Mouse (Mus musculus): ENCODE measurements around the gene Sowaha. TPM values are rescaled to one million over a fixed set of nuclear protein-coding genes. Genes with fewer than 3 reads are reported as not detected.
A peak's percentile ranks its signal among the peaks of the same experiment; 100 is the strongest.
"Not testable (repeated sequence)": the region's sequence is repeated elsewhere in the genome, so short reads cannot be mapped to it uniquely, and the experiment has no call there.

The Sowaha gene
- polyA plus RNA-seq, 1 experiment: 1.1 TPM

DNA sequence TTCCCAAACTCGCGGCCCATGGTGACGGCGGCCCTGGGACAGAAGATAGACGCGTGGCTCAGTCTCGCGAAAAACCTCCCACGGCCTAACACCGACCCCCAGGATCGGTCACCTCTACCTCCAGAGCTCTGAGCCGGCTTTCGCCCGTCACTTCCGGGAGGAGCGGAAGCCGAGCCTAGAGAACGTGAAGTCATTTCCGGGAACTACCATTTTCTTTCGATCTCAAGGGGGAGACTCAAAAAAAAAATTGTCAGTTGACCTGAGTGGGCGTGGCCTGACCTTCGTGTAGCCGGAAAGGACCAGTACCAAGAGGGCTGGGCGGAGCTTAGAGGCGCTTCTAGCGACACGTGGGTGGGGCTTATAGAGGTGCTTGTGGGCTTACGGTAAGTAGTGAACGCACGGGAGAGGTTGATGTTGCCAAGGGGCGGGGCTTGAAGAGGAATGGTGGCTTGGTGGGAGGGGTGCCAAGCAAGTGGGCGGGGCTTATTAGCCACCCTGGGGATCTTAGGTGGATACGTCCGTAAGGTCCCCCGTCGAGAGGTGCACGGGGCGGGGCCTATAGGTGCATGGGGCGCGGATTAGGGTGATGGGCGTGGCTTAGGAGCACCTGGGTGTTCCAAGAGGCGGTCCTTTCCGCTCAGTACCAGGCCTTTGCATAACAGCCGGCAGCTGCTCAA lies 49.3 kb downstream of the Sowaha start, which contains the start of the genes Uqcrq and Gdf9:
Gene Uqcrq (minus strand): TSS at position 162 of the 677 bp plus-strand sequence.
Gene Gdf9 (plus strand): TSS at position 354 of the 677 bp plus-strand sequence.
- peak; percentile 100 for DNase-seq (ENCODE audit: low read depth)
- peak; percentile 74; the same call in 1 of the 2 replicates for TF ChIP-seq POLR2A (IDR thresholded peaks at IDR 0.05; ENCODE audit: borderline replicate concordance, extremely low read depth, insufficient read depth, insufficient read length, poor library complexity, severe bottlenecking)
- no peak for TF ChIP-seq CTCF (IDR thresholded peaks at IDR 0.05; ENCODE audit: borderline replicate concordance, extremely low read depth, insufficient read depth, insufficient read length)

DNA sequence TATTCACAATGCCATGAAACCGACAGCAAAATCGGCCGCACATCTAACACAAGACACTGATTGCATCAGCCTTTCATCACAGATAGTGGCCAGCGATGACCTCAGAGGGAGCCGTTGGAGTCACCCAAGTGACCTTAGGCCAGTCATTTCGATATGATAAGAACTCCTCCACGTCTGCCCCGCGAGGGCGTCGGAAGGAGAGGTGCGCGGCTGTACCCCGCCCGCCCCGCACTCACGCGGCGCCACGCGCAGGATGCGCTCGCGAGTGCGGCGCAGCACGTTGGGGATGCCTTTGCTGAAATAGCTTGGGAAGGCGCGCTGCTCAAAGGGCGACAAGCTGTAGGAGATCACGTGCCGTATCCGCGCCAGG lies 49.8 kb downstream of the Sowaha start:
- DNase-seq (ENCODE audit: low read depth): no peak
- TF ChIP-seq CTCF (IDR thresholded peaks at IDR 0.05; ENCODE audit: borderline replicate concordance, extremely low read depth, insufficient read depth, insufficient read length): no peak

DNA sequence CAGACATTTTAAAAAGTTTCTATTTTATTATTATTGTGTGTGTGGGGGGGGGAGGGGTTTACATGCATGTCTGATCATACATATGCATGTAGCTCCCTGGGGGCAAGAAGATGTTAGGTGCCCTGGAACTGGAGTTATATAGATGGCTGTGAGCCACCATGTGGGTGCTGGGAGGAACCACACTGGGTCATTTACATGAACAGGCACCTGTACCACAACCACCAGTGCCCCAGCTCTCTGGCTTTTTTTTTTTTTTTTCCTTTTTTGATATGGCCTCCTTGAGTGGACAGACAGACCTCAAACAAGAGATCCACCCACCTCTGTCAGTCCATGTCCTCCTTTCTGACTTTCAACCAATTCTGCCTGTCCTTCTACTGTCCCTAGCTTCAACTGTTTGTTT lies 50.9 kb downstream of the Sowaha start:
- no peak for DNase-seq (ENCODE audit: low read depth)
- TF ChIP-seq CTCF (IDR thresholded peaks at IDR 0.05; ENCODE audit: borderline replicate concordance, extremely low read depth, insufficient read depth, insufficient read length) (no peak), POLR2A (IDR thresholded peaks at IDR 0.05; ENCODE audit: borderline replicate concordance, extremely low read depth, insufficient read depth, insufficient read length, poor library complexity, severe bottlenecking) (no peak)

DNA sequence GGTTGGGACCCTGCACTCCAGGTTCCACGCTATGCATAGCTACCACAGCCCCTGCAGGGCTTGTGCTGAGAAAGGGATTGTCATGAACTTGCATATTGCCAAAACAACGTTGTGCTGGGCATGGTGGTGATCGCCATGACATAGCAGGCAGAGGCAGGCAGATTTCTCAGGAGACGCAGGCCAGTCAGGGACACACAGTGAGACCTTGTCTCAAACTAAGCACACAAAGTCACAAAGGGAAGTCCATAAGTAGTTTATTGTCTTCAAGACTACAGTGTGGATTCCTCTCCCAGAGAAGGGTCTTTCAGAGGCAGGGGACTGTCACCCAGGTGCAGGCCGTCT lies 51.4 kb downstream of the Sowaha start:
- no peak for TF ChIP-seq POLR2A (IDR thresholded peaks at IDR 0.05; ENCODE audit: borderline replicate concordance, extremely low read depth, insufficient read depth, insufficient read length, poor library complexity, severe bottlenecking)
- TF ChIP-seq CTCF (IDR thresholded peaks at IDR 0.05; ENCODE audit: borderline replicate concordance, extremely low read depth, insufficient read depth, insufficient read length): no peak
- DNase-seq (ENCODE audit: low read depth): no peak

DNA sequence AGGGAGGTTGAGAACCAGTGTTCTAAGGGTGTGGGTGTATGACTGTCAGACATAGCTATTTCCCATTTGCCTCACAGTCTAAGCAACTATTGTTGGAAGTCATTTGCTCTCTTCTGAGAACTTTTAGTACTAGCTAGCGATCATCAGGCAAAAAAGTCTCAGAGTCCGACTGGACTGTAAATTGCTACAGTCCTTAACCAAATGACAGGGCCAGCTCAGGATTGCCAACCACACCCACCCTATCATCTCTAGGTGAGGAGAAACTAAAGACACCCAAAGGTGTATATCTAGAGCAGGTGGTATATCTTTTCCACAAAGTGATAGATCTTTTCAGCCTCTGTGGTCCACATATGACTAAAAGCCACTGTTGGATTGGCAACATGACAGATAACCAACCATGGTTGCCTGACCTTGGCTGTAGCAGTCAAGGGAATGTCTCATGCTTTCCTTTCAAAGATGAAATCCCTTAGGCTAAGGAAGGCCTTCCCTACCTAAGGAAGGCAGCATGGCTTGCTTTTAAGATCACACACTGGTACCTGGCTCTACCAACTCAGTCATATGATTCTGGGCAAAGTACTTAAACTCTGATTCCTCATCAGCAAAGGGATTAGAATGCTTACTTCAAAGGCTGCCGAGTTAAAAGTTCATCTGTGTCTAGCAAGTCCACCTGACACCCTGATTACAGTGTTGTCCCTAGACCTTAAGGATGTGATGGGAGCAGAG lies 51.9 kb downstream of the Sowaha start:
- no peak for TF ChIP-seq CTCF (IDR thresholded peaks at IDR 0.05; ENCODE audit: borderline replicate concordance, extremely low read depth, insufficient read depth, insufficient read length)
- no peak for TF ChIP-seq POLR2A (IDR thresholded peaks at IDR 0.05; ENCODE audit: borderline replicate concordance, extremely low read depth, insufficient read depth, insufficient read length, poor library complexity, severe bottlenecking)
- no peak for DNase-seq (ENCODE audit: low read depth)

DNA sequence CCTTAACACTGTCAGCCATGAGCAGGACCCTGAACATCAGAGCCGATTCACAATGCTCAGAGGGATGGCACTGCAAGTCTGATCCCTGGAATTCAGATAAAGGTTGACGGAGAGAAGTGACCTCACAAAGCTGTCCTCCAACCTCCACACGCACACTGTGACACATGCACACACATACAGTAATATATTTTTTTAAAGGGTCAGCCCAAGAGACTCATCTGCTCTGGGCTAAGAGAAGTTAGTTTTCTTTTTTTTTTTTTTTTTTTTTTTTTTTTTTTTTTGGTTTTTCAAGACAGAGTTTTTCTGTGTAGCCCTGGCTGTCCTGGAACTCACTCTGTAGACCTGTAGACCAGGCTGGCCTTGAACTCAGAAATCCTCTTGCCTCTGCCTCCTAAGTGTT lies 53.2 kb downstream of the Sowaha start:
- not testable (repeated sequence) for DNase-seq (ENCODE audit: low read depth)

Other genes starting within 250 kb of the Sowaha start
- gene Hspa4, start 179.8 kb downstream of the Sowaha start, polyA plus RNA-seq (2012; rRNA removed): 59.4 and 91.9 TPM in 2 replicates
- gene Zcchc10, start 155.6 kb downstream of the Sowaha start, polyA plus RNA-seq (2012; rRNA removed): 9.5 and 11.3 TPM in 2 replicates
- gene Aff4, start 129.4 kb downstream of the Sowaha start, polyA plus RNA-seq (2012; rRNA removed): 49.1 and 69.0 TPM in 2 replicates
- gene Leap2, start 57.1 kb downstream of the Sowaha start, polyA plus RNA-seq (2012; rRNA removed): not detected in 2 replicates
- 217 and 304 TPM in 2 replicates for gene Uqcrq, start 49.4 kb downstream of the Sowaha start, polyA plus RNA-seq (2012; rRNA removed)
- 2.7 and 4.3 TPM in 2 replicates for gene Gdf9, start 49.3 kb downstream of the Sowaha start, polyA plus RNA-seq (2012; rRNA removed)
- 0.14 TPM in 1 of 2 replicates, not detected in the other for gene Gm10447, start 23.2 kb downstream of the Sowaha start, polyA plus RNA-seq (2012; rRNA removed)
- gene Shroom1, start 23.1 kb downstream of the Sowaha start, polyA plus RNA-seq (2012; rRNA removed): 2.4 and 2.9 TPM in 2 replicates
- not detected in 2 replicates for gene Gm9837, start 9.8 kb downstream of the Sowaha start, polyA plus RNA-seq (2012; rRNA removed)
- not detected in 2 replicates for gene Gm9945, start 108 bp downstream of the Sowaha start, polyA plus RNA-seq (2012; rRNA removed)
- gene Sept8, start 39.0 kb upstream of the Sowaha start, polyA plus RNA-seq (2012; rRNA removed): 36.5 and 38.4 TPM in 2 replicates
- 79.4 and 100 TPM in 2 replicates for gene Kif3a, start 87.1 kb upstream of the Sowaha start, polyA plus RNA-seq (2012; rRNA removed)
- 0.14 TPM in 1 of 2 replicates, not detected in the other for gene Il4, start 138.4 kb upstream of the Sowaha start, polyA plus RNA-seq (2012; rRNA removed)
- not detected in 2 replicates for gene Il13, start 154.4 kb upstream of the Sowaha start, polyA plus RNA-seq (2012; rRNA removed)
- gene Rad50, start 227.0 kb upstream of the Sowaha start, polyA plus RNA-seq (2012; rRNA removed): 4.0 and 6.4 TPM in 2 replicates
- 0.08 TPM in 1 of 2 replicates, not detected in the other for gene Il5, start 240.5 kb upstream of the Sowaha start, polyA plus RNA-seq (2012; rRNA removed)